Mouse (Mus musculus): ENCODE measurements around the gene Arsa.
A peak's percentile ranks its signal among the peaks of the same experiment; 100 is the strongest.

Arsa gene

GRCm38 (mm10) chr15:89477091-89477491, at the start of gene Arsa:
Gene Arsa (minus strand): TSS chr15:89477425.
- no peak for DNase-seq

GRCm38 (mm10) chr15:89526776-89527325, 49.6 kb upstream of the Arsa start:
- DNase-seq: no peak

DNA sequence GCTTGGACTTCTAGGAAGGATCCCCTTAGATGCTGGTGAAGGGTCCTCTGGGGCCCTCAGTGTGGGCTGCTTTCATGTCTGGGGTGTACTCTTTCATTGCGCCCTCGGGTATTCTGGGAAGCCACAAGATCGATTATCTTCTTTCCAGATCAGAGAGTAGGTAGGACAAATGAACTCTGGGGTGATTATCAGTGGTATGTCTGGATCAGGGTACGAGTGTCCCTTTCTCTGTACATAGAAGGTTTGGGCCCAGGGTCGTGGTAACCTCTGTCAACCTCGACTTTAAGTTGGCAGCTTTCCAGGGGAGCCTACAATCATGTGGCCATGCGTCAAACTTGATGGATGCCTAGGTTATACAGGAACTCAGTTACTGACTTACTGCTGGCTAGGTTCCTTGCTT, 48.7 kb upstream of the Arsa start:
- DNase-seq: no peak

DNA sequence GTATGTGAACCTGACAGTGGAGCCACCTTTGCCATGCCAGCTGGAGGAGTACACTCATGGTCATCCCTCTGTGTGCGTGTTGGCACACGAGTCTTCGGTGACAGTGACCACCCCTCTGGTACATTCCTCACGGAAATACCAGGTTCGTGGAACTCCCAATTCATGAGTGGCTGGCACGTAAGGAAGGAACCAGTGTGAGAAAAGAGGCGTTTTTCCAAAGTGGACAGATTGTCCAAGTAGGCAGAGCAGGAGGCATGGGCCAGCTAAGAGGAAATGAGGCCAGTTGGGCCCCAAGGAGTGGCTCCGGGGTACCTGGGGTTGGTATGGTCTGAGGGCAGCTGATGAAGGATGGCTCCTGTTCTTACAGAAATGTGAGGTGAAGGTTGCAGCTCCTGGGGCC, 48.2 kb upstream of the Arsa start:
- DNase-seq: no peak

GRCm38 (mm10) chr15:89524611-89525415, 47.6 kb upstream of the Arsa start:
- DNase-seq: no peak

DNA sequence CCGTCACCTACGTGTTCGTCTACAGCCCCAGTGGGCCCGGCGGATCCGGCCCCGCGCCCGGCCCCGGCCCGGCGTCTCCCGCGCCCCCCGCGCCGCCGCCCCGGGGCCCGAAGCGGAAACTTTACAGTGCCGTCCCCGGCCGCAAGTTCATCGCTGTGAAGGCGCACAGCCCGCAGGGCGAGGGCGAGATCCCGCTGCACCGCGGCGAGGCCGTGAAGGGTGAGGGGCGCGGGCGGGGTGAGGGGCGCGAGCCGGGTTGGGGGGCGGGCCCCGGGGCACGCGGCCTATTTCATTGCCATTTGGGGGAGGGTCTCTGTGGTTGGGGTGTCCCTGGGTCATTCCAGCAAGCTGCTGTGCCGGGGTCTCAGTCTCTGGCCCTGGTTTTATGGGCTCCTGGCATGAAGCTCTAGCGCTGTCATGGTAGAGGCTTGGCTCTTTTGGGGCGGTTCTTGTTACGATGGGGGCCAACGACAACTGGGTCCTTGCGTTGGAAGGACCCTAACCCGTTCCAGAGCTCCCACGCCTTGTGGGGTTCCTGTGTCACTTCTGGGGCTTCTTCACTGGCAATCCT, 46.9 kb upstream of the Arsa start:
- DNase-seq: peak; percentile 37

- peak; percentile 69 for DNase-seq
These were observed 46.1 kb upstream of the Arsa start for GRCm38 (mm10) chr15:89523283-89523832.

DNA sequence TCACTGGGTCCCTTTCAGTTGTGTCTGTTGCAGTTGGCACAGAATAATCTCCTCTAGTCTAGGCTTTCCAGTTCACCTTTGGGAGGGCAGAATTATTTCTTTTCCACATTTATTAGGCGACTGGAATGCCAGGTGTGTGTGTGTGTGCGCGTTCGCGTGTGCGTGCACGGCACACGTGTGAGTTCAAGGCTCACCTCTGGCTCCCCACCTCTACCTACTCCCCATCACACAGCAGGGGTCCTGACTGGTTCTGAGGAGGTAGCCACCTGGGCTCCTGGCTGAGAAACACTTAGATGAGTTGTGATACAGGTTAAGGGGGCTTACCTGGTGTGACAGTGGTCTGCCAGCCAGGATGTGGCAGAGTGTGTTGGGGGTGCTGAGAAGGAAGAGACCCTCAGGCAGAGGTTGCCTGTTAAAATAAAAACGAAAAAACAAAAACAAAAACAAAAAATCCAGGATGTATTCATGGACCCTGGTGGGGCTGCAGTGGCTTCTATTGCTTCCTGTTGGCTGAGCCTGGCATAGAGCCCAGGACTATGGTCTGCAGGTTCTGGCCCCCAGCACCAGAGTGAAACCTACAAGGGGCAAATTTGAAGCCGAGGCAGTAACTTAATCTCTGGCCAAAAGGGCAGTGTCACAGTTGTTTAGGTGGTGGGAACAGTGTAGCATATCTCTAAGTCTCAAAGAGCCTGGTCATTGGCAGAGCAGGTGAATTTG, 45.5 kb upstream of the Arsa start:
- DNase-seq: no peak

- no peak for DNase-seq
These were observed 44.7 kb upstream of the Arsa start for GRCm38 (mm10) chr15:89521951-89522350.

DNA sequence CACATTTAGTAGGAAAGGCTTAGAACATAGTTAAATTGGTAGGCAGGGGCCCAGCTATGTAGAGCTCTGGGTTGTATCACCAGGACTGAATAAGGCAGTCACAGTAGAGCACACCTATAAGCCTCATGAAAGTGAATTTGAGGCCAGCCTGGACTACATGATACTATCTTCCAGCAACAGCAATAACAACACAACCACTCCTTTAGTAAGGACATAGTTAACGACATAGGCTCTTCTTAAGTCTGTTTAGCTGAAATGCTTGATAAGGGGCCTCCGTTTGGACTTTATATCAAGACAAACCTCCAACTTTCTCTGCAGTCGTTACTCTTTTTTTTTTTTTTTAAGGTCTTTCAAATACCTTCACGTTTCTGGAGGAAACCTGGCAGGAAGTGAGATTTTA, 35.5 kb upstream of the Arsa start:
- no peak for DNase-seq

GRCm38 (mm10) chr15:89507751-89508150, 30.5 kb upstream of the Arsa start:
- no peak for DNase-seq

DNA sequence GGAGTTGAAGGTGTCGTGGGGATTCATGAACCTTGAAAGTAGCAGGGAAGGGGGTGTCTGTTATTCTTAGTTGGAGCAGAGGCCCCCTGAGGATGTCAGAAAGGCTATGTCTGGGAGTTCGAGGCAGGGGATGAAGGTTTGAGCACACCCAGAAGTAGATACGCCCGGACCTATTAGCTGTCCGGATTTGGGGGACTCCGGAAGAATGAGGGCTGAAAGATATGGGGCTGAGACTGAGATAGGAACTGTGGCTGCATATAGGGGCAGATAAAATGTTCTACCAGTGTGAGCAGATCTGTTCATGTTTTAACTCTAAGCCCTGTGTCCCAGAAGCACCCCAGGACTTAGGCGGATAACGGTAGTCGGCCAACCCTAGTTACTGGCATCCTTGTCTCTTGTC, 27.6 kb upstream of the Arsa start:
- no peak for DNase-seq

GRCm38 (mm10) chr15:89501321-89501720, 24.1 kb upstream of the Arsa start:
- DNase-seq: no peak

GRCm38 (mm10) chr15:89500221-89500791, 23.1 kb upstream of the Arsa start:
- DNase-seq: peak; percentile 58

- DNase-seq: peak; percentile 93
These were observed 22.6 kb upstream of the Arsa start for GRCm38 (mm10) chr15:89499784-89500220.

GRCm38 (mm10) chr15:89498961-89499688, 21.9 kb upstream of the Arsa start, which contains the start of gene Shank3:
Gene Shank3 (plus strand): TSS chr15:89499623.
- DNase-seq: peak; percentile 66

DNA sequence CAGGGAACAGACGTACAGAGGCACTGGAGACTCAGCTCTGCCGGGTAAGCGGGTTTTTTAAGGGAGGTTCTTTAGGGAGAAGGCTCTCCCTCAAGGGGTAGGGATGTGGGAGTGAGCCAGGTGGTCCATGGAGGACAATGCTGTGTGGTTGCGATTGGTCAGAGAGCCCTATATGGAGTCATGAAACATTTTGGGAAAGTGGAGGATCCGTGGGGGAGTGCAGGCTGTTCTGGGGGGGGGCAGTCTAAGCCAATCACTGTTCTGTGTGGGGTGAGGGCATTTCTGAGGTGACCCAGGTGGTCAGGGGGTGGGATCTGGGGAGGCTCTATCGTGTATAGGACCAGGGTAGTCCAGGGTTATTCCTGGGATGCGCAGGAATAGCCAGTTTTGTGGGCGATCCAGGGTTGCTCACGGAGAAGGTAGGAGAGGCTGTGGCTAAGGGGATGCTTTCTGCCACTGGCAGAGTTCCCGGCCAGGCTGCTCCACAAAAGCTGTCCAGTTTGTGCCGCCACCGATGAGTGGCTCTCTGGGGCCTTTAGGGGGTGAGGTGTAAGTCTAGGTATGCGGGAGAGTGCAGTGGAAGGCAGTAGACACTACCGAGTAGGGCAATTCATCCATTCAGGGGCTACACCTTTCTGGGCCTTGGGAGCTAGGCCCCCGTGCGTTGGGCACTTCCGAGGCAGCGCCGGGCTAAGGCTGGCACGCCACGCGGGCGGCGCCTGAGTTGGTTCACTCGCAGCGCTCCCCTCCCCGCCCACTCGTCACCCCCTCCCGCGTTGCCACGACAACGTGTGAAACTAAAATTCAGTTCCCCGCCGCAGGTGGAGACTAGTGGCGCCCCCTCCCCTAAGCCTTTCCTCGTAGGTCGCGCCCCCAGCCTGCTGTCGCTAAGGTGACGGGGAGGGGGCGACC, 21.1 kb upstream of the Arsa start:
- DNase-seq: peak; percentile 66

- DNase-seq: peak; percentile 32
These were observed 20.3 kb upstream of the Arsa start for GRCm38 (mm10) chr15:89497391-89498048.

GRCm38 (mm10) chr15:89496841-89497240, 19.6 kb upstream of the Arsa start:
- no peak for DNase-seq

DNA sequence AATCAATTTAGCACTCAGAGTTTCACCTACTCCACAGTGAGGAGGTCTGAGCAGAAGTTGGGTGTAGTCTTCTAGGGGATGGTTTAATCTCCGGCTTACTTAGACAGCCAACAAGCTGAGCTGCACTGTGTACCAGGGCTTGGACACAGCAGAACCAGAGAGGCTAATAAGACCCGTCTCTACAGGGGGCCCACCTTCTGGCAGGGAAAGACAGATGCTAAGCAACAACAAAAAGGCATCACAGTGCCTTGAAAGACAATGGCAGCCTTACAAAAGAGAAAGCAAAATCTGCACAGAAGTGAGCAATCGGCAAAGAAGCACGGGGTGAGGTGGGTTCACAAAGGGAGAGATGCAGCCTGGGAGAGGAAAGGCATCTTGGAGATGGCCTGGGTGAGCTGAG, 18.9 kb upstream of the Arsa start:
- DNase-seq: no peak

Measured in embryo, embryonic 11 days (tissue).